ENCODE assay signal across 25 mouse cellular contexts in the genomic region with DNA sequence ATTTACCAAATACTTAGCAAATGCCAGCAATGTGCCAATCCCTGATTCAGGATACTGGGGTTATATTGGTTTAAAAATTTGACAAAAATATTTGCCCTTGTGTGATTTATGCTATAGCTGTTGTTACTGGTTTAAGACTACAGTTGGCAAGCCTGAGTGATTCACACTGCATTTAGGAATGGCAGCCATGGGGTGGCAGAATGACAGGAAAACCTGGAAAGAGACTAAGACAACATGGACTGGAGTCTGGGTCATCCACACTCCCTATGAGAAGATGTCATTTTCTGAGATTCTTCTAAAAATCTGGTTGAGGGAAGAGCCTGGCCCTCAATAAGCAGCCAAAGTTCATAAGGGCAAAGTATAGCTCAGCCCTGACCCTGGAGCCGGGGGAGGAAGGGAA.
"Had no signal": no experiment of that assay in that cellular context is flagged by ENCODE, and none has a peak within 500 bp of the region (broad histone marks: within the 10 kb centered on the region; RNA-seq: fewer than 3 reads in every experiment).

No protein-coding gene starts in this region.

- H3K4me2 ChIP-seq: embryonic facial prominence, embryonic 12.5 days; embryonic facial prominence, embryonic 13.5 days; embryonic facial prominence, embryonic 15.5 days; forebrain, embryonic 12.5 days; forebrain, embryonic 13.5 days; forebrain, embryonic 15.5 days had no signal

- H3K4me1 ChIP-seq: embryonic facial prominence, embryonic 12.5 days; embryonic facial prominence, embryonic 13.5 days; embryonic facial prominence, embryonic 15.5 days; forebrain, embryonic 12.5 days; forebrain, embryonic 13.5 days; forebrain, embryonic 15.5 days had no signal

- H3K36me3 ChIP-seq: embryonic facial prominence, embryonic 10.5 days; embryonic facial prominence, embryonic 12.5 days; embryonic facial prominence, embryonic 13.5 days; embryonic facial prominence, embryonic 15.5 days; forebrain, embryonic 10.5 days; forebrain, embryonic 12.5 days; forebrain, embryonic 15.5 days; heart, embryonic 10.5 days had no signal

- H3K4me3 ChIP-seq: embryonic facial prominence, embryonic 10.5 days; embryonic facial prominence, embryonic 12.5 days; embryonic facial prominence, embryonic 13.5 days; embryonic facial prominence, embryonic 15.5 days; erythroblast, embryonic 14.5 days; forebrain, embryonic 10.5 days; forebrain, embryonic 12.5 days; forebrain, embryonic 13.5 days; forebrain, embryonic 15.5 days; gastrocnemius, adult 2 months; heart, adult 2 months; heart, embryonic 10.5 days had no signal

- H3K27ac ChIP-seq: embryonic facial prominence, embryonic 10.5 days; embryonic facial prominence, embryonic 12.5 days; embryonic facial prominence, embryonic 13.5 days; embryonic facial prominence, embryonic 15.5 days; forebrain, embryonic 10.5 days; forebrain, embryonic 12.5 days; forebrain, embryonic 13.5 days; forebrain, embryonic 15.5 days; gastrocnemius, adult 2 months; heart, adult 2 months; heart, embryonic 10.5 days had no signal

- H3K9me3 ChIP-seq: embryonic facial prominence, embryonic 10.5 days; embryonic facial prominence, embryonic 12.5 days; embryonic facial prominence, embryonic 13.5 days; embryonic facial prominence, embryonic 15.5 days; forebrain, embryonic 10.5 days; forebrain, embryonic 12.5 days; forebrain, embryonic 13.5 days; forebrain, embryonic 15.5 days; heart, embryonic 10.5 days had no signal

- DNase-seq: cerebellum, adult 9-10 months; cerebellum, adult 9-11 months; cerebellum, postnatal 36 days; embryo, embryonic 11 days; gastrocnemius, adult 2 months; gastrocnemius, postnatal 10 days; gastrocnemius, postnatal 14 days; gastrocnemius, postnatal 25 days; gastrocnemius, postnatal 36 days; heart, adult 11 months; heart, adult 18-20 months; heart, adult 2 months had no signal

- H3K9ac ChIP-seq: embryonic facial prominence, embryonic 12.5 days; embryonic facial prominence, embryonic 13.5 days; embryonic facial prominence, embryonic 15.5 days; forebrain, embryonic 12.5 days; forebrain, embryonic 13.5 days; forebrain, embryonic 15.5 days; forebrain, postnatal 0 days had no signal

- H3K27me3 ChIP-seq: embryonic facial prominence, embryonic 12.5 days; embryonic facial prominence, embryonic 13.5 days; embryonic facial prominence, embryonic 15.5 days; forebrain, embryonic 12.5 days; forebrain, embryonic 13.5 days; forebrain, embryonic 15.5 days had no signal

- ATAC-seq: forebrain, embryonic 13.5 days; forebrain, embryonic 14.5 days; forebrain, embryonic 15.5 days; forebrain, embryonic 16.5 days had no signal
